Mouse (Mus musculus) forebrain, embryonic 13.5 days (tissue): Measurements from ENCODE around the gene Zfp790. TPM values are rescaled to one million over a fixed set of nuclear protein-coding genes. Genes with fewer than 3 reads are reported as not detected.

Experiments
- ATAC-seq: fragments of 200-750 bp; cut with Nextera tagmentation; 2 replicates; pipeline ENCODE4 v1.8.0; 2017
- H3K27ac ChIP-seq: fragments of 300-500 bp; sonication (generic); 2 replicates; pipeline ENCODE4 v1.5.1; 2015; ENCODE audit warnings: inconsistent platforms, mild to moderate bottlenecking, moderate library complexity
- H3K27me3 ChIP-seq: fragments of 300-500 bp; sonication (generic); 2 replicates; pipeline ENCODE4 v1.6.1; 2015; ENCODE audit warnings: mild to moderate bottlenecking, inconsistent platforms
- H3K36me3 ChIP-seq: fragments of 300-500 bp; sonication (generic); 2 replicates; pipeline ENCODE4 v1.6.1; 2015; ENCODE audit warnings: mild to moderate bottlenecking, inconsistent platforms; ENCODE audit not compliant: poor library complexity, severe bottlenecking
- H3K4me1 ChIP-seq: fragments of 300-500 bp; sonication (generic); 2 replicates; pipeline ENCODE4 v1.6.1; 2015; ENCODE audit warnings: inconsistent platforms
- H3K4me2 ChIP-seq: fragments of 300-500 bp; sonication (generic); 2 replicates; pipeline ENCODE4 v1.6.1; 2015; ENCODE audit warnings: inconsistent platforms, mild to moderate bottlenecking, moderate library complexity
- H3K4me3 ChIP-seq: fragments of 300-500 bp; sonication (generic); 2 replicates; pipeline ENCODE4 v1.5.1; 2015; ENCODE audit warnings: mild to moderate bottlenecking, inconsistent platforms
- H3K9ac ChIP-seq: fragments of 300-500 bp; sonication (generic); 2 replicates; pipeline ENCODE4 v1.6.1; 2015; ENCODE audit warnings: mild to moderate bottlenecking, inconsistent platforms
- H3K9me3 ChIP-seq: fragments of 300-500 bp; sonication (generic); replicated peaks from 2 replicates; pipeline ENCODE4 v1.6.1; 2016; ENCODE audit warnings: inconsistent platforms
- WGBS: fragments of 180-500 bp; shearing (Covaris S2); methylation state at CpG from one replicate; pipeline ENCODE4 v1.1.7; 2015; 5-methylcytosine and 5-hydroxymethylcytosine counted together
- polyA plus RNA-seq: library from polyadenylated mRNA; unstranded; fragments of >200 nt; fragmentation: Nextera tagmentation; extraction: Ambion mirVana; gene quantifications from 2 replicates; pipeline ENCODE4 v1.2.1, GENCODE M21; 2015

Gene Zfp790
- polyA plus RNA-seq, 1 experiment from 2014 or later: 22.1 TPM

GRCm38 (mm10) chr7:29792906-29793305 is 23.0 kb upstream of the Zfp790 start:
- H3K36me3 ChIP-seq: peaks cover 74% of the 10 kb centered on the region
- H3K9me3 ChIP-seq: no peaks in the 10 kb centered on the region; the same call in 1 of the 2 replicates
- H3K4me2 ChIP-seq: no peak overlapping the region

GRCm38 (mm10) chr7:29807046-29807445 is 8.9 kb upstream of the Zfp790 start:
- Histone ChIP-seq H3K9me3 (0 out of 2 replicates have a peak, but pooled peaks cover 3% of the 10 kb centered on the region), H3K4me3 (no peak overlapping the region), H3K4me1 (no peaks in the 10 kb centered on the region), H3K27ac (no peak overlapping the region), H3K4me2 (no peak overlapping the region), H3K36me3 (0 out of 2 replicates have a peak, but pooled peaks cover 4% of the 10 kb centered on the region), H3K9ac (no peak overlapping the region), H3K27me3 (no peaks in the 10 kb centered on the region)
- 65% methylated on average over 5 of the region's 5 CpGs for WGBS
- no peak for ATAC-seq

More at GRCm38 (mm10) chr7:29792906-29793305, 23.0 kb upstream of the Zfp790 start:
- whole genome bisulfite sequencing: 26% methylated on average over 27 of the region's 27 CpGs
- no peak for ATAC-seq
- Histone ChIP-seq H3K27ac (no peak overlapping the region), H3K4me3 (no peak overlapping the region), H3K27me3 (peaks cover 8% of the 10 kb centered on the region; the same call in 1 of the 2 replicates), H3K4me1 (no peaks in the 10 kb centered on the region), H3K9ac (no peak overlapping the region)

GRCm38 (mm10) chr7:29812244-29812643 is 3.7 kb upstream of the Zfp790 start:
- H3K27ac ChIP-seq: no peak overlapping the region
- no peak overlapping the region for H3K9ac ChIP-seq
- WGBS: 87% methylated on average over 1 of the region's 1 CpGs
- H3K4me3 ChIP-seq: no peak overlapping the region
- 0 out of 2 replicates have a peak, but pooled peaks cover 3% of the 10 kb centered on the region for H3K9me3 ChIP-seq
- H3K4me2 ChIP-seq: no peak overlapping the region
- ATAC-seq: no peak
- 0 out of 2 replicates have a peak, but pooled peaks cover 4% of the 10 kb centered on the region for H3K36me3 ChIP-seq
- peaks cover 22% of the 10 kb centered on the region for H3K4me1 ChIP-seq
- no peaks in the 10 kb centered on the region for H3K27me3 ChIP-seq

- Histone ChIP-seq H3K9ac (no peak overlapping the region), H3K4me2 (peak overlapping the region; percentile 81), H3K36me3 (0 out of 2 replicates have a peak, but pooled peaks cover 4% of the 10 kb centered on the region), H3K4me3 (peak overlapping the region; percentile 77; the same call in 1 of the 2 replicates), H3K27ac (no peak overlapping the region), H3K9me3 (0 out of 2 replicates have a peak, but pooled peaks cover under 1% of the 10 kb centered on the region), H3K4me1 (peaks cover 38% of the 10 kb centered on the region), H3K27me3 (no peaks in the 10 kb centered on the region)
- WGBS: 86% methylated on average over 2 of the region's 2 CpGs
- no peak for ATAC-seq
These were observed 1.5 kb upstream of the Zfp790 start for GRCm38 (mm10) chr7:29814381-29814780.

- H3K9me3 ChIP-seq: no peaks in the 10 kb centered on the region
- no peaks in the 10 kb centered on the region for H3K27me3 ChIP-seq
These were observed 691 bp upstream of the Zfp790 start for GRCm38 (mm10) chr7:29815061-29815784.

GRCm38 (mm10) chr7:29818619-29819254 is 2.8 kb downstream of the Zfp790 start:
- ATAC-seq: peak; percentile 82
- Histone ChIP-seq H3K27me3 (no peaks in the 10 kb centered on the region), H3K4me3 (peak overlapping the region; percentile 66), H3K27ac (0 out of 2 replicates have a peak overlapping the region, but pooled peaks have one; percentile 40), H3K4me1 (peaks cover 41% of the 10 kb centered on the region), H3K9ac (peak overlapping the region; percentile 74), H3K9me3 (no peaks in the 10 kb centered on the region), H3K36me3 (peaks cover 28% of the 10 kb centered on the region), H3K4me2 (peak overlapping the region; percentile 85)
- WGBS: 5% methylated on average over 12 of the region's 12 CpGs

More at GRCm38 (mm10) chr7:29815061-29815784, 691 bp upstream of the Zfp790 start:
- peak overlapping the region; percentile 84 for H3K9ac ChIP-seq
- peak; percentile 59 for ATAC-seq
- 0 out of 2 replicates have a peak, but pooled peaks cover 4% of the 10 kb centered on the region for H3K36me3 ChIP-seq
- WGBS: 3% methylated on average over 12 of the region's 12 CpGs
- peak overlapping the region; percentile 77 for H3K4me3 ChIP-seq
- H3K4me2 ChIP-seq: peak overlapping the region; percentile 81
- peak overlapping the region; percentile 73 for H3K27ac ChIP-seq
- peaks cover 41% of the 10 kb centered on the region for H3K4me1 ChIP-seq

- H3K27me3 ChIP-seq: no peaks in the 10 kb centered on the region
- no peaks in the 10 kb centered on the region for H3K9me3 ChIP-seq
- 95% methylated on average over 12 of the region's 12 CpGs for WGBS
- no peaks in the 10 kb centered on the region for H3K4me1 ChIP-seq
- H3K4me3 ChIP-seq: no peak overlapping the region
- H3K36me3 ChIP-seq: peaks cover 87% of the 10 kb centered on the region
- no peak overlapping the region for H3K27ac ChIP-seq
- no peak overlapping the region for H3K4me2 ChIP-seq
- ATAC-seq: no peak
- H3K9ac ChIP-seq: no peak overlapping the region
These were observed 12.1 kb downstream of the Zfp790 start for GRCm38 (mm10) chr7:29828001-29828400.

- H3K9me3 ChIP-seq: no peaks in the 10 kb centered on the region
- H3K36me3 ChIP-seq: peaks cover 83% of the 10 kb centered on the region
- 88% methylated on average over 12 of the region's 12 CpGs for WGBS
- H3K4me2 ChIP-seq: no peak overlapping the region
- no peak overlapping the region; the same call in 1 of the 2 replicates for H3K9ac ChIP-seq
- no peaks in the 10 kb centered on the region for H3K27me3 ChIP-seq
- H3K27ac ChIP-seq: no peak overlapping the region
- no peak overlapping the region for H3K4me3 ChIP-seq
- H3K4me1 ChIP-seq: no peaks in the 10 kb centered on the region
- ATAC-seq: no peak
These were observed 13.9 kb downstream of the Zfp790 start for GRCm38 (mm10) chr7:29829804-29830203.

GRCm38 (mm10) chr7:29836816-29837215 is 20.9 kb downstream of the Zfp790 start:
- ATAC-seq: no peak
- H3K27ac ChIP-seq: 0 out of 2 replicates have a peak overlapping the region, but pooled peaks have one; percentile 10
- no peaks in the 10 kb centered on the region for H3K9me3 ChIP-seq
- no peak overlapping the region for H3K4me2 ChIP-seq
- H3K27me3 ChIP-seq: no peaks in the 10 kb centered on the region
- H3K4me1 ChIP-seq: no peaks in the 10 kb centered on the region
- H3K9ac ChIP-seq: no peak overlapping the region
- H3K36me3 ChIP-seq: peaks cover 29% of the 10 kb centered on the region
- WGBS: 95% methylated on average over 1 of the region's 1 CpGs
- no peak overlapping the region for H3K4me3 ChIP-seq

GRCm38 (mm10) chr7:29839256-29839655 is 23.3 kb downstream of the Zfp790 start:
- H3K27me3 ChIP-seq: no peaks in the 10 kb centered on the region
- H3K9me3 ChIP-seq: no peaks in the 10 kb centered on the region
- H3K36me3 ChIP-seq: peaks cover 21% of the 10 kb centered on the region
- H3K4me3 ChIP-seq: no peak overlapping the region
- no peaks in the 10 kb centered on the region for H3K4me1 ChIP-seq
- 88% methylated on average over 3 of the region's 3 CpGs for WGBS
- H3K4me2 ChIP-seq: no peak overlapping the region
- no peak overlapping the region for H3K9ac ChIP-seq
- H3K27ac ChIP-seq: no peak overlapping the region
- no peak for ATAC-seq

- Histone ChIP-seq H3K27ac (no peak overlapping the region), H3K36me3 (peaks cover 39% of the 10 kb centered on the region), H3K4me2 (no peak overlapping the region), H3K27me3 (no peaks in the 10 kb centered on the region), H3K9ac (no peak overlapping the region), H3K9me3 (no peaks in the 10 kb centered on the region), H3K4me3 (no peak overlapping the region), H3K4me1 (no peaks in the 10 kb centered on the region)
- 100% methylated on average over 1 of the region's 1 CpGs for WGBS
- ATAC-seq: no peak
These were observed 26.2 kb downstream of the Zfp790 start for GRCm38 (mm10) chr7:29842105-29842504.

- ATAC-seq: no peak
- Histone ChIP-seq H3K4me2 (no peak overlapping the region), H3K9ac (no peak overlapping the region), H3K36me3 (peaks cover 55% of the 10 kb centered on the region), H3K4me3 (no peak overlapping the region), H3K9me3 (no peaks in the 10 kb centered on the region), H3K4me1 (no peaks in the 10 kb centered on the region), H3K27me3 (no peaks in the 10 kb centered on the region), H3K27ac (no peak overlapping the region)
- WGBS: 90% methylated on average over 5 of the region's 5 CpGs
These were observed 28.7 kb downstream of the Zfp790 start for GRCm38 (mm10) chr7:29844616-29845015.
